Mouse (Mus musculus): ENCODE measurements at regions not wholly inside any gene's neighbourhood (a gene's known extent, or its start where the extent isn't known, plus 50 kb on each side); places are given as distances from the start of the nearest gene placed in this dataset.

DNA sequence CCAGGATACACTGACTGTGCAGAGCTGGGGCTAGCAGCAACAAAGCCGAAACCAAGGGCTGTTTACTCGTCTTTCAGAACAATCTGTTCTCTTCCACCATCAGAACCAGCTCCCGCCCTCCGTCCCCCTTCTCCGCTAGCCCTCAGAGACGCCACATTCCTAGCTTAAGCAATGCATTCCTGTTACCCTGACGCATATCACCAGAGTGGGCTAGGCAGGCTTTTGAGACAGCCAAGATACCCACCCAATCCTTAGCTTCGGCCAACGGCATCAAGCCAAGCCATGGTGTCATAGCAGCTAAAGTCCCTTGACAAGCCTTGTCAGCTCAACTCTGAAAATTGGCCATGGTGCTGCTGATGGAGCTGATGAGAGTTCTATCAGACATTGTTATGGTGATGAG lies 319.1 kb downstream of the Tns1 start:
- peak; percentile 50 for DNase-seq
- intact Hi-C loops (cut with DNase I; ENCODE audit: low total_unique reads), result no loop called here

DNA sequence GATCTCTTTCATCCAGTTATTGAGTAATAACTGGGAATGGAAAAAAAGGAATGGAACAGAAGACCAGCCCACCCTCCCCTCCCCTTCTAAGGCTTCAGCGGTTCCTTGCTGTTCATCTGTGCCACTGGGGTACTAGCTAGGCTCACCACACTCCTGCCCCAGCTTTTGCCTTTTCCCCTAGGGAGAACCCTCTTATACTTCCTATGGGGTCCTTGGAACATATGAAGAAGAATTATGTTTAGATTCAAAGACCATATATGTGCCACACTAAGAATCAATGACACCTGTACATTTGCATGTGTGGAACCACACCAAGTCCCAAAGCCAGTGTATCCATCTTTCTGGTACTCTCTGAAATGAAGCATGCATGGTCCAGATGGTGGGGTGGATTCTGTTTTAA lies 324.3 kb downstream of the Tns1 start:
- intact Hi-C loops (cut with DNase I; ENCODE audit: low total_unique reads), result no loop called here
- no peak for DNase-seq

DNA sequence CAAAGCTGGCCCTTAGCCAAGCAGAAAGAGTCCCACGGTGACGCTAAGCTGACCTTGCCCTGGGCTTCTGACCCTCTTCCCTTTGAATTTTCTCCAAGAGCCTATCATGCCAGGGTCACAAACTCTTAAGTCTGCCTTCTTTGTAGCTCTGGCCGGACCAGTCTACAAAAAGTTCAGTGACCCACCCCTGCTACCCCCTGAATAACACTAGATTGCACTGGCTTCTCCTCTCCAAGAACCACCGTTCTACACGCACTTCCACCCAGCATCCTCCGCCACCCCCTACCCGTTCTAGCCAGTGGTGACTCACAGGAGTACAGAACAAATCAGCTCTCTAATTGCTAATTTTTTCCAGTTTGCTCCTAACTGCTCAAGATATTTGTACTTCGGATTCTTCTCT lies 325.0 kb downstream of the Tns1 start:
- peak; percentile 26 for DNase-seq

DNA sequence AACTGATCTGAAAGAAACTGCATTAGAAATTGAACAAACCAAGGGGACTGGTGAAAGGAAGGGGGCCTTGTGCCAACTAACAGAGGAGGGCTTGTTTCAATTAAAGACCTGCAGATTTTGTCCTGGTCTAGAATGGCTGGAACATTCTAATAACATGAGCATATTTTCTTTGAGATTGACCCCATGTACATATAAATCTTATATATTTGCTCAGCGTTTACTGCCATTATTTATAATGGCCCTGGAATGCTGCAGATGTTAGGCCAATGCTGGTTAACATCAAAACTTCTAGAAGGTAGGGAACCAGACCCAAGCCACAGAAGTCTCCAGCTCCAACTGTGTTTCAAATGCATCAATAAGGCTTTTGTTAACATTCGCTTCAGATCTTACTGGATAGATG lies 326.4 kb downstream of the Tns1 start:
- intact Hi-C loops (cut with DNase I; ENCODE audit: low total_unique reads), result no loop called here
- DNase-seq, result no peak

More for the DNA sequence above, 325.0 kb downstream of the Tns1 start:
- intact Hi-C loops (cut with DNase I; ENCODE audit: low total_unique reads), result no loop called here

DNA sequence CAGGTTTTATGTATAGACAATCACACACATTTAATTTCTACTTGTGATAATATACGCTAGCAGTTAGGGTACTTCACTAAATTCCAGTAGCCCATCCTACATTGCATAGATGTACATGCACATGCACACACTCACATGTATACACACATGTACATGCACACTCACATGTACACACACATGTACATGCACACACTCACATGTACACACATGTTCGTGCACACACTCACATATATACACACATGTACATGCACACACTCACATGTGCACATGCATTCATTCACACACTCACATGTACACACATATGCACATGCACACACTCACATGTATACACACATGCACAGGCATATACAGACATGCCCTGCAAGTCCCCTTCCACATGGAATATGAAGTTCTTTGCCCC lies 326.8 kb downstream of the Tns1 start:
- no peak for DNase-seq
- intact Hi-C loops (cut with DNase I; ENCODE audit: low total_unique reads), result no loop called here

DNA sequence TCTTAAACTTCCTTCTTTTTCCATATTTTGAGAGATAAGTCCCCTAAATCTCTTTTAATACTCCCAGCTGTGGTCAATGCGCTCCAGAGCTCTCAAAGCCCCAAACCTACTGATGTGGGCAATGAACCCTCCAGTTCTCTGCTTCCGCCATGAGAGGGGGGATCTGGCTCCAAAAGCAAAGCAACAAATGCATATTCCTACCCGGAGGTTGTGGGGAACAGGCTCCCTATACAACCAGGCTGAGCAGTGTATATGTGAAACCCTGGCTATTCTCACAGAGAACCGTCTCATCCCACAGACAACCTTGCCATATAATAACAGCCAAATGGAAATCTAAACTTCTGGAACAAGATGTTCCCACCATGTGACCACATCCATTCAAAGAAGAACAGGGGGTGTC lies 330.4 kb downstream of the Tns1 start:
- intact Hi-C loops (cut with DNase I; ENCODE audit: low total_unique reads), result no loop called here
- DNase-seq, result no peak

DNA sequence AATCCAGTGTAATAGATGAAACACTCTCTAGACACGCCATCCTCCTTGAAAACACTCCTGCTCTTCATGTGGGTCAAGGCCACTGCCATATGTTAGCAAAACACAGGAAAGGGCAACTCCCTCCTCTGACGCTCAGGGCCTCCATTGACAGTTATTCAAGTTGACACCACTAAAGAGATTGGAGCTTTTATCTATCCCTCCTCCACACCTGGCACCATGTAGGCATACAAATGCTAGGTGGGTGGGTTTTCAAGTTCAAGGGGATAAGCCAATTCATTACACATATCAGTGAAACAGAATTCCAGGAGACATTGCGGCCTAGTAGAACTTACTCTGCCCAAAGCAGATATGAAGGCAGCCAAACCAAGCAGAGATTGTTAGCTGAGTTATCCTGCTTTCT lies 331.0 kb downstream of the Tns1 start:
- no peak for DNase-seq
- intact Hi-C loops (cut with DNase I; ENCODE audit: low total_unique reads), result no loop called here

DNA sequence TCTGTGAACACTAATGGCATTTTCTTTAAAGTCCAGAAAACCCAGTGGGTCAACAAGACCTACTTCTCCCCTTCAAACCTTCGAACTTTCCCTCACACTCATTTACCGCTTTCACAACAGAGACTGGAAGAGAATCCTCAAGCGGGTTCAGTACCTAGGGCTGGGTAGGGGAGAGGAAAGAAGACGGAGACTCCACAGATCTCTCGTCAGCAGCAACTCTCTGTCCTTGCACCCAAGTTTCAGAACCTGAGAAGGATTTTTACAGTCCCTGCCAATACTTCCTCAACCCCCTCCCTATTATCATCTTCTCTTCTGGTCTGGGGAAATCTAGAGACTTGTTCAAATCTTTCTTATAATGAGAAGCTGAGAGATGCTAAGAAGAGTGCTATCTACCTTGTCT lies 331.9 kb downstream of the Tns1 start:
- DNase-seq, result no peak
- intact Hi-C loops (cut with DNase I; ENCODE audit: low total_unique reads), result no loop called here

DNA sequence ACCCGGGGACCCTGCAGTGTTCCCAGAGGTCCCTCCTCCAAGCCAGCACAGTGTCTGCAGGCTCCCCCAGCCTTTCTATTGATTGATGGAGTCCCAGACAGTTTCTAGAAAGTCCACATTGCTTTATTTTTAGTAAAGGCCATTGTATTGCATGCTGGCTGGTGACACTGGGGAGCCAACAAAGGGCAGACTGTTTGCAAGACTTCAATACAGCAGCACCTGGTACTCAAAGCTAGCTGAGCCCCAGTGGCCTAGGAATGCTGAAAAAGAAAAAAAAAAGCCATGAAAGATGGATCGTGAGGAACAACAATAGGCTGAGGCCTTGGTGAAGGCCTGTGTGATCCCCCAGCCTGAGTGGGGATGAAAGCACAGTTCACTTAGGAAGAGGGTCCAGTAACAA lies 336.6 kb downstream of the Tns1 start:
- intact Hi-C loops (cut with DNase I; ENCODE audit: low total_unique reads), result no loop called here
- no peak for DNase-seq

DNA sequence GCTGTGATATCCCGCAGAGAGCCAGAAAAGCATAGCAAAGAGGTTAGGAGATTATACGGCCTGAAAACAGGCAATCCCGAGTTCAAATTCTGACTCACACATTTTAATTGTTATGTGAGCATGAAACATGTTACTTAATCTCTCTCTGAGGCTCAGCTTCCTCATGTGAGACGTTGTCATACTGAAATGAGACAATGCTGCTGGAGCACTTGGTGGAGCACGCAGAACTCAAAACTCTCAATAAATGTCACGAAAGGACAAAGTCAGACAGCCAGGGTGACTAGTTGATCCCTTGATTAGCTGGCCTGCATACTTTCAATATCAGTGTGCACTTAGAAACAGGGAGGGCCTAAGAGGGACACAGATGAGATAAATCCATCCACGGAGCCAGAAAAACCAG lies 337.0 kb downstream of the Tns1 start:
- intact Hi-C loops (cut with DNase I; ENCODE audit: low total_unique reads), result no loop called here
- no peak for DNase-seq

DNA sequence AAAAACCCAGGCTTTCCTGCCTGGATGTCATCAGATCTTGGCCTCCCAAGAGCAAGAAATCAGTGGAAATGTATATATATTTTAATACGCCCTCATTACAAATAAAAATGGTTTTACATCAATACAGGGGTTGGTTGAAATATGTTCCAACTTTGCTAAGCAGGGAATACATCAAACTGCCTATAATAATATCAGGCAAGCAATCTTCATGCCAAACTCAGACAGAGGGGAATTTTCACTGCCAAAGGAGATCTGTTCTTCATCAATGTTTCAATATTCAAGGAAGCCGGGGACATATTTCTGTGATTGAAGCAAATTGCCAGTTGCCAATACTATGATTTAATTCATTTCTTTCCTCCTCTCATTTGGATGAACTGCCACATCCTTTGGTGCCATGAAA lies 340.9 kb downstream of the Tns1 start:
- no peak for DNase-seq
- intact Hi-C loops (cut with DNase I; ENCODE audit: low total_unique reads), result no loop called here

DNA sequence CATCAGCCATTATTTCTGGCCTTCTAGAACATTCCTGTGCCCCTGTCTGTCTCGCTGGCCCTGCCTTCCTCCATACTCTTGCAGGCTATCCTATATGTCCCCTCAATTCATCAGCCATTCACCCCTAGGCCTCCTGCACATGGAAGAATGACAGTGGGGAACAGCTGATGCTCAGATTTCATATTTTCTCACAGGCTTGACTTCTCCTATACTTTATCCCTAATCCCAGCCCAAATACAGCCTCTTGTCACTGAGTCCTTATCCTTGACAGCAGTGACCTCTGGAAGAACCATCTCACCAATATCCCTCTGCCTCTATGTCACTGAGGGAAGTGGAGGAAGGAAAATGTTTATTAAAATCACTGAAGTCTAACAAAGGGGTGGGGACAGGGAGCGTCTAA lies 341.4 kb downstream of the Tns1 start:
- no peak for DNase-seq
- intact Hi-C loops (cut with DNase I; ENCODE audit: low total_unique reads), result no loop called here

DNA sequence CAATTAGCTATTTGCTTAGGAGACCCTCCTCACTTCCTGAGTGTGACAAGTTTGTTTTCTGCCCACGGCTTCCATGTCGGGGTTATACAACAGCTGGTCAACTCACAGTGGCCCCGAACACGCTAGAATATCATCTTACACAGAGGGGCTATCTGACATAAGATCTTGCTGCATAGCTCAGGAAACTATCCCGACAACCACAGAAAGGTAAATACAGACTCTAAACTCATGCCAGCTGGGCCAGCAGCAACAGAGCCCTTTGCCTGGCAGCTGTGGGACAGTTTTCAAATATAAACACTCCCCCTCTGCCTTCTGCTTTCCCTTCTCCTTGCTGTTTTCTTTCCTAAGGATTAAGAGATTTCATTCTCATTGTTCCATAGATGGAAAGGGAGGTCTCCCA lies 352.5 kb downstream of the Tns1 start:
- intact Hi-C loops (cut with DNase I; ENCODE audit: low total_unique reads), result no loop called here
- no peak for DNase-seq

DNA sequence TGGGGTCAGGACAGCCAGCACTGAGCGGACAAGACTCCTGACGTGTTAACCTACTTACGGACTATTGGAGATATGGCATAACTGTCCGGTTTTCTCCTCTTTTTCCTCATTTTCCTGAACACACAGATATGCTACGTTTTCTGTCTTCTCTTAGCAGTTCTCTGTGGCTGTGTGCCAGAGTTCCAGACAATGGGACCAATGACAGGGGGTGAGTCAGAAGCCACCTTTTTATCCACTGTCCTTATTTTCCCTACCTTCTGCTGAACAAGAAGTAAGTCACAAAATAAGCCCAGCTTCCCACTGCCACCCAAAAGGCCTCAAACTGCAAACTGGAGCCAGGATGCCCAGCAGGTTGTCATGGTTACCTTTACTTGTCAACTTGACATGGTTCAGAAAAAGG lies 353.6 kb downstream of the Tns1 start:
- no peak for DNase-seq
- intact Hi-C loops (cut with DNase I; ENCODE audit: low total_unique reads), result no loop called here

DNA sequence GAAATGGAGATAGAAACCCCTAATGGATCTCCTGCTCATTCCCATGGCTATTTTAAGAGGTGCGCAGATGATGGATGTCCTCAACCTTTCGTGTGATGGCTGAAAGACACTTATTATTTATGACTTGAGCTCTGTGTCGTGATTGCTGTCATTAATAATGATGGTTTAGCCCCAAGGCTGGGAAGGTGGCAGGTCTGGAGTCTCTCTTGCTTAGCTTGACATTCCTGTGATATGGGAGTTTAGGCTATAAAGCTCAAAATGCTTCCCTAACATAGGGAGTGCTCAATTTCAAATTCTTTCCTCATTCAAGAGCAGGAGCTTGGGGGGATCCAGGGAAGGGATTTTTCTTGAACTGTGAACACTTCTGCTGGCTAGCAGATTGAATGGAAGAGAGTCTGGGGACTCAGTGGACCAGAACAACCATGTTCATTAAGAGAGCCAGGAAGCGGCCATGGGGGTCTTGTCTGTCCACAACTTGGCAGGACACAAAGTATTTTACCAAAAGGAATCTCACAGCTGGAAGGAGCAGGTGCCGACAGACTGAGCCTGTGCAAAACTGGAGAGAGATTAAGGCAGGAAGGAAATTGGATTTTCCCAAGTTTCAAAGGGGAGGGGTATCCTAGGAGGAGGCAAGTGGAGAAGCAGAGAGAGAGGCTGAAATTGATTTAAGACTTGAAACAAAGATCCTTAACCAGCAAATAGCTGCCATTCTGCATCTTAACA lies 359.5 kb downstream of the Tns1 start:
- intact Hi-C loops (cut with DNase I; ENCODE audit: low total_unique reads), result no loop called here
- no peak for DNase-seq

DNA sequence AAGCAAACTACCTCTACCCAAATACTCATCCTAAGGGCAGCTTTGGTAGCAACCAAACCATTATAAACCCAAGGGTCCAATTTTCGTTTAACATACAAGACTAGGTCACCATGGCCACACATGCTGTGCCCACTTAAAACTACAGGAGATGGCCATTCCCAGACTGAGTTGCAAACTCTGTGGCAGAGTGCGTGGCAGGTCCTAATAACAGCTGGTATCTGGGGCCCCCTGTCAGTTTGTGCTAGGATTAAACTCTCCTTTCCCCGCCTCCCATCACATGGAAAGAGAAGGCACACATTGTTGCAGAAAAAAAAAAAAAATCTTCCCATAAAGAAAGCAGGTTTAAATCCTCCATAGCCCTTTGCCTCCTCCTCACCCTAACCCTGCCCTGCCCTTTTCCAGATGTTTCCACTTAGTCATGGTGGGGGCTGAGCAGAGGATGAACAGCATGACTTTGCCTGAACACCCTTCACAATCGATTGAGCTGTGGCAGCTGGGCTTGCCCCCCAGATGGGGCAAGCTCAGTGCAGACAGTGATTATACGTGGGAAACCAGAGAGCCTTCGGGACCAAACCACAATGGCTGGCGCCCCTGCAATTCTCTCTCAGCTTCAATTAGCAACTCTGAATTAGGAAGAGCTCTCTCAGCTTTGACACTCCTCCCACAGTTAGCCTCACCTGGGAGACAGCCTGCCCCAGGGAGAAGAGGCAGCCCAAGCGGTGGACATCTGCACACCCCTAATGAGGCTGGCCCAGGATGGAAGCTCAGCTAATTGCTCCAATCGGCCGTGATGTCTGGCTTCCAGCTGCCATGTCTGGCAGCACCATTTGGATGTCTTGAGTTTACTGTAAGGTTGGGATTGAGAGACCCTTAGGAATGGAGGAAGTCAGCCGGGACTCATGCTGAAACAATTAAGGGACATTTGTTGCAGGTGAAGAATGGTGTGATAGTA lies 365.9 kb downstream of the Tns1 start:
- intact Hi-C loops (cut with DNase I; ENCODE audit: low total_unique reads), result no loop called here
- DNase-seq, result peak; percentile 15

DNA sequence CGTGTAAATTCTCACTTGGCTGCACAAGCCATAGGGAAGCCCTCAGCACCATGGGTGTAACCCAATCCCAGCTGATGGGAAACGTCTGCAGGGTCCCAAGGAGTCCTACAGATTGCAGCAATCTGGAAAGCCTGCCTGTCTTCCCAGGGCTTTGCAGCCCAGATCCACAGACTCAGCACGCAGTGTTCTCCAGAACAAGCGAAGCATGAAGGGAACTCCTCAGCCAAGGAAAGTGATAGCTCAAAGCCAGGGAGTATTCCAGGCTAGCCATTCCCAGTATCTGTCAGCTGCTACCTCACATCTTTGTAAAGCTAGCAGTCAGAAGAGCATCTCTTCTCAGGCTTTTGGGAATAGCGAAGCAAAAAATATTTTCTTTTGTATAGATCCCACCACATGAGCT lies 368.5 kb downstream of the Tns1 start:
- no peak for DNase-seq
- intact Hi-C loops (cut with DNase I; ENCODE audit: low total_unique reads), result no loop called here

DNA sequence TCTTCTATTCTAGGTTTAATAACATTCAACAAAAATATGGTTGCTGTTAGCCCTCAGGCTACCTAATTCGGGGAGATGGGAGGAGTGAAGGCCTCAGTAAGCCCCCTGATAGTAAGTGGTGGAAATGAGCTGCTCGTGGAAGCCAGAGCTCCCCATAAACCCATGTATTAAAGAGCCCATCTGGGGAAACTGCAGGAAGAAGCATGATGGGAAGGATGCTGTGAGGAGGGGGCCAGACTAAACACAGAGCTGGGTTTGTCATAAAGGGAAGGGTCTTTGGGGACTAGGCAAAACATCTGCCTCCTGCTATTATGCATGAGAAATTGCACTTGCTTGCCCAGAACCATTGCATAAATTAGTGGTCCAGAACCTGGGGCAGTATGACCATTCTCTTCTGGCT lies 369.3 kb downstream of the Tns1 start:
- DNase-seq, result no peak
- intact Hi-C loops (cut with DNase I; ENCODE audit: low total_unique reads), result no loop called here

DNA sequence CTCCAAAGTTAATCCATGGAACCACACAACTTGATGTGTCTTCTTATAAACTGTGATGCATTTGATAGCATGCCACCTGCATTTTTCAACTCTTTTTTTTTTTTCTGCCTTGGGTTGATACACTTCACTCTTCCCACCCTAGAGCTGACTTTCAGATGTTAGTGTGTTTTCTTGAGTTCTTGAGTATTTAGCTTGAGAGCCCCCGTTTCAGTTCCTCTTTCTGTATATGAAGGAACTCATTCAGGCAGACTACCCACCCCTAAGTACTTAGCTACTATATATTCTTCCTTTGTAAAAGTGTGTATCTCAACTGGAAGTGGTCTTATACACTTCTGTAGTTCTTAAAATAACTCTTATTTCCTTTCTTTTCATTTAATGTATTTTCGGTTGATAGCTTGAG lies 371.1 kb downstream of the Tns1 start:
- intact Hi-C loops (cut with DNase I; ENCODE audit: low total_unique reads), result no loop called here
- DNase-seq, result no peak

DNA sequence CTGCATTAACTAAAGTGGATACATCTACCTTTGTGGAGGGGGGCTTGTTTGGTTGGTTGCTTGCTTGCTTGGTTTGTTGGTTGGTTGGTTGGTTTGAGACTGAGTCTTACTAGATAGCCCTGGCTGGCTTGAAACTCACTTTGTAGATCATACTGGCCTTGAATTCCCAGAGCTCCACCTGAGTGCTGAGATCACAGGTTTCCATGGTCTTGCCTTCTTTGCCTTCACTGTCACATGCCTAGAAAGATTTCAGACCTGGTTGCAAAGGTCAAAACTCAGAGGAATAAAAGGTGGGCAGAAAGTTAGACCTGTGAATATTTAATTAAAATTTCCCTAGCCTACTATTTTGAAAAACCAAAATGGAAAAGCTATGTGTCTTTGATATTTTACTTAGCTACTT lies 375.5 kb downstream of the Tns1 start:
- intact Hi-C loops (cut with DNase I; ENCODE audit: low total_unique reads), result no loop called here
- no peak for DNase-seq

DNA sequence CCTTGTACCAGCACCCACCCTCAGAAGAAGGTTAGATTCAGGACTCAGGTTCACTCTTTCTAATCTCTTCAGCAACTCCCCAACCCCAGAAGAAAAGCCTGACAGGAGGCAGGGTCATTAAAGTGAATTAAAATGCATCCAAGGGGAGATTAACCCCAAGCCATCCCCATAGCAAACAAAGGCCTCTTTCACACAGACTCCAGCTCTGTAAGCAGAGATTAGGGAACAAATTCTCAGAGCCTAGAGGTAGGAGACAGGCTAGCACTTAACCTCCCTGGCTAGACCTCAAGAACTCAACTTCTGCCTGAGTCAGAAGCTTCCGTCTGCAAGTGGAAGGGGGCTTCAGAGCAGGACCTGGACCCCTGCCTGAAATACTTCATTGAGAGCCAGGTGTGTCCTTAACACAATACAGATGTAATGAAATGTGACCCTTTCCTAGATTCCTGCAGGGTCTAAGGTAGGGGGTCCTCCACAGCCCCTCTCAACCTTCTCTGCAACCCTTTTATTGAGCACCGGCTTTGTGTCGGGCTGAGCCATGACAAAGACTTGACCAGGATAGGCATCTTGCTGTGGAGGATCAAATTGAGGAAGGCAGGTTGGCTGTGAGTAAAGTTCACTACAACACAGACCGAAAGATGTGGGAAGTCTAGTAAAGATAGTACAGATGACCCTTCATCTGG lies 379.6 kb downstream of the Tns1 start:
- intact Hi-C loops (cut with DNase I; ENCODE audit: low total_unique reads), result no loop called here
- no peak for DNase-seq
